Mouse (Mus musculus) lung, embryonic 14.5 days (tissue): ENCODE data around the gene Tubgcp5. TPM values are rescaled to one million over a fixed set of nuclear protein-coding genes. Genes with fewer than 3 reads are reported as not detected.

ENCODE experiments used
- ATAC-seq: fragments of 200-750 bp; cut with Nextera tagmentation; 2 replicates; pipeline ENCODE4 v1.8.0; 2017; ENCODE audit warnings: mild to moderate bottlenecking, moderate TSS enrichment, moderate library complexity; ENCODE audit not compliant: insufficient read depth
- DNase-seq: peaks from one replicate; pipeline ENCODE4 v3.0.0-alpha.2; 2015
- H3K27ac ChIP-seq: fragments of 300-500 bp; sonication (generic); 2 replicates; pipeline ENCODE4 v1.5.1; 2014; ENCODE audit warnings: low read depth, mild to moderate bottlenecking, moderate library complexity
- H3K27me3 ChIP-seq: fragments of 300-500 bp; sonication (generic); 2 replicates; pipeline ENCODE4 v1.6.1; 2014; ENCODE audit warnings: low read length, control low read depth; ENCODE audit not compliant: insufficient read depth
- H3K36me3 ChIP-seq: fragments of 300-500 bp; sonication (generic); 2 replicates; pipeline ENCODE4 v1.6.1; 2014; ENCODE audit warnings: control low read depth; ENCODE audit not compliant: insufficient read depth
- H3K4me1 ChIP-seq: fragments of 300-500 bp; sonication (generic); 2 replicates; pipeline ENCODE4 v1.6.1; 2014; ENCODE audit warnings: antibody characterized with exemption, control low read depth; ENCODE audit not compliant: insufficient read depth
- H3K4me2 ChIP-seq: fragments of 300-500 bp; sonication (generic); 2 replicates; pipeline ENCODE4 v1.6.1; 2014; ENCODE audit warnings: mild to moderate bottlenecking
- H3K4me3 ChIP-seq: fragments of 300-500 bp; sonication (generic); 2 replicates; pipeline ENCODE4 v1.5.1; 2014; ENCODE audit warnings: low read depth, low read length
- H3K9ac ChIP-seq: fragments of 300-500 bp; sonication (generic); 2 replicates; pipeline ENCODE4 v1.6.1; 2014
- H3K9me3 ChIP-seq: fragments of 300-500 bp; sonication (generic); 2 replicates; pipeline ENCODE4 v1.6.1; 2016; ENCODE audit warnings: low read depth, low read length, control low read depth
- CTCF ChIP-seq: IDR thresholded peaks from 2 replicates; pipeline ENCODE4 v1.5.1; 2016; ENCODE audit warnings: antibody characterized with exemption, low read depth
- WGBS: fragments of 180-500 bp; shearing (Covaris S2); extraction: QIAGEN DNeasy Blood & Tissue Kit; methylation state at CpG from one replicate; pipeline ENCODE4 v1.1.7; 2014; 5-methylcytosine and 5-hydroxymethylcytosine counted together
- polyA plus RNA-seq: library from polyadenylated mRNA; unstranded; fragments of >200 nt; fragmentation: Nextera tagmentation; extraction: Ambion mirVana; gene quantifications from 2 replicates; pipeline ENCODE4 v1.2.1, GENCODE M21; 2014

Gene Tubgcp5
- polyA plus RNA-seq, 1 experiment from 2014 or later = 30.9 TPM

DNA sequence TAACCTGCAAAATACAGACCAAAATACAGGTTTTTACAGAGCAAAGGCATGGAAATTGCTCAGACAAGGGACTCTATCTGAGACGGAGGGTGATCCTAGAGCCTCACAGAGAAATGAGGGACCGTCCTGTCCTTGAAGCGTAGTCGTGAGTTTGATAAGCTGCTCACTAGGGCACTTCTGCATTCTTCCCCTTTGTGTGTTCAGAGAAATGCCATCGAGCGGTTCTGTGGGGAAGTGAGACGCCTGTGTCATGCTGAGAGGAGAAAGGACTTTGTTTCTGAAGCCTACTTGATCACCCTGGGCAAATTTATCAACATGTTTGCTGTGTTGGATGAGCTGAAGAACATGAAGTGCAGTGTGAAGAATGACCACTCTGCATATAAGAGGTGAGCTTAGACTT is 80.7 kb downstream of the Tubgcp5 start:
- peaks cover 75% of the 10 kb centered on the region for H3K36me3 ChIP-seq
- 80% methylated on average over 7 of the region's 7 CpGs for WGBS
- no peak overlapping the region for H3K4me2 ChIP-seq
- no peak overlapping the region for H3K9ac ChIP-seq
- no peaks in the 10 kb centered on the region for H3K27me3 ChIP-seq
- no peaks in the 10 kb centered on the region for H3K4me1 ChIP-seq
- no peak for TF ChIP-seq CTCF
- no peak for ATAC-seq
- H3K27ac ChIP-seq = no peak overlapping the region
- no peak overlapping the region for H3K4me3 ChIP-seq
- H3K9me3 ChIP-seq = no peaks in the 10 kb centered on the region
- DNase-seq = no peak

DNA sequence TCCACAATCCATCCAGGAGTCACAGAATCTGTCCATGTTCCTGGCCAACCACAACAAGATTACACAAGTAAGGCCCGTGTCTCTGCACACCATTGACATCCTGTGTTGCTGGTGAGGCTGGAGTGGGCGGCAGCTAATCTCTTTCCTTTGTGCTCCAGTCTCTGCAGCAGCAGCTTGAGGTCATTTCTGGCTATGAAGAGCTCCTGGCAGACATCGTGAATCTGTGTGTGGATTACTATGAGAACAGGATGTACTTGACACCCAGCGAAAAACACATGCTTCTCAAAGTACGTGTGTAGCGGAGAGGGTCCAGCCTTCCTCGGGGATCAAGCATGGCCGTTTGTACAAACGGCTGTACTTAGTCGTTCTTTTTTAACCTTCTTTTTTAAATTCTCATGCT is 83.8 kb downstream of the Tubgcp5 start:
- DNase-seq (peak; percentile 9), ATAC-seq (no peak)
- Histone ChIP-seq H3K4me3 (no peak overlapping the region), H3K27ac (no peak overlapping the region), H3K36me3 (peaks cover 87% of the 10 kb centered on the region), H3K4me2 (no peak overlapping the region), H3K27me3 (no peaks in the 10 kb centered on the region), H3K9ac (no peak overlapping the region), H3K9me3 (no peaks in the 10 kb centered on the region), H3K4me1 (no peaks in the 10 kb centered on the region)
- no peak for TF ChIP-seq CTCF
- WGBS = 78% methylated on average over 10 of the region's 10 CpGs

DNA sequence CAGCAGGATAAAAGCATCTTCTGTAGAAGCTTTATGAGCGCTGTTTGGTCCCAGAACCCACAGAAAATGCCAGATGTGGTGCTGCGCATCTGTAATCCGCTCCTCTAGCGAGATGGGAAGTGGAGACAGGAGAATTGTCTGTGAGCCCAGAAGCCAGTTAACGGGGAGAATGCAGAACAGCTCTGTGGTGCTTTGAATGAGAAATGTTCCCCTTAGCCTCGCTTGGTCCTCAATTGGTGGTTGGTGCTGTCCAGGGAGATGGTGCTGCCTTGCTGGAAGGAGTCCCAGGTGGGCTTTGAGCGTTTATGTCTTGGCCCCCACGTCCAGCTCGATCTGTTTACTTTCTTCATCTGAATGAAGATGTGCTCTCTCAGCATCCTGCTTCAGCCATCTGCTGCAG is 86.9 kb downstream of the Tubgcp5 start:
- Histone ChIP-seq H3K27ac (no peak overlapping the region), H3K4me3 (no peak overlapping the region), H3K4me1 (no peaks in the 10 kb centered on the region), H3K36me3 (peaks cover 66% of the 10 kb centered on the region), H3K27me3 (no peaks in the 10 kb centered on the region), H3K4me2 (no peak overlapping the region), H3K9ac (no peak overlapping the region), H3K9me3 (no peaks in the 10 kb centered on the region)
- 84% methylated on average over 9 of the region's 9 CpGs for WGBS
- DNase-seq = no peak
- no peak for ATAC-seq
- no peak for TF ChIP-seq CTCF

Other genes starting within 250 kb of the Tubgcp5 start
- 0.39 and 0.66 TPM in 2 replicates for gene Siglech, start 26.0 kb upstream of the Tubgcp5 start, polyA plus RNA-seq
- gene Cyfip1, start 47.6 kb downstream of the Tubgcp5 start, polyA plus RNA-seq = 129 and 138 TPM in 2 replicates
- gene Nipa2, start 168.3 kb downstream of the Tubgcp5 start, polyA plus RNA-seq = 55.8 and 57.8 TPM in 2 replicates
- gene Nipa1, start 225.8 kb downstream of the Tubgcp5 start, polyA plus RNA-seq = 5.1 and 6.7 TPM in 2 replicates